Mouse (Mus musculus): ENCODE data around the gene Cd99l2.

GRCm38 (mm10) chrX:71468639-71469295, 23.9 kb downstream of the Cd99l2 start:
- TF ChIP-seq CTCF (IDR thresholded peaks at IDR 0.05; ENCODE audit: control insufficient read depth, insufficient read depth, insufficient read length): no peak
- TF ChIP-seq USF1 (IDR thresholded peaks at IDR 0.05; ENCODE audit: low read depth): no peak

All from C2C12 (cell line).